Mouse (Mus musculus) C2C12 (cell line): ENCODE data around the gene Rft1. TPM values are rescaled to one million over a fixed set of nuclear protein-coding genes. Genes with fewer than 3 reads are reported as not detected.

Source experiments
- H3K27me3 ChIP-seq: one replicate; pipeline ENCODE4 v1.6.1; 2011; ENCODE audit not compliant: control insufficient read depth, insufficient read depth, insufficient read length
- H3K36me3 ChIP-seq: one replicate; pipeline ENCODE4 v1.6.1; 2011; ENCODE audit not compliant: control insufficient read depth, insufficient read depth
- H3K4me3 ChIP-seq: one replicate; pipeline ENCODE4 v1.5.1; 2011; ENCODE audit warnings: mild to moderate bottlenecking, control low read depth; ENCODE audit not compliant: poor library complexity, insufficient read depth, severe bottlenecking
- H3K79me2 ChIP-seq: one replicate; pipeline ENCODE4 v1.6.1; 2011; ENCODE audit not compliant: control insufficient read depth, insufficient read depth
- H3K79me3 ChIP-seq: one replicate; pipeline ENCODE4 v1.6.1; 2011; ENCODE audit warnings: low read depth, control low read depth
- H3ac ChIP-seq: one replicate; pipeline ENCODE3; 2011; ENCODE audit warnings: low read depth; ENCODE audit not compliant: control insufficient read depth, insufficient read length
- CEBPB ChIP-seq: IDR thresholded peaks from one replicate; pipeline ENCODE4 v1.6.1; 2011; ENCODE audit warnings: low read depth, mild to moderate bottlenecking, control low read depth, moderate library complexity
- CTCF ChIP-seq: IDR thresholded peaks from one replicate; pipeline ENCODE4 v1.5.1; 2011; ENCODE audit not compliant: control insufficient read depth, insufficient read depth, insufficient read length
- FOSL1 ChIP-seq: IDR thresholded peaks from one replicate; pipeline ENCODE4 v1.8.0; 2011; ENCODE audit warnings: mild to moderate bottlenecking, low read length; ENCODE audit not compliant: poor library complexity, insufficient read depth, severe bottlenecking
- MAX ChIP-seq: IDR thresholded peaks from one replicate; pipeline ENCODE4 v1.6.1; 2011; ENCODE audit warnings: mild to moderate bottlenecking, control low read depth
- MYOD1 ChIP-seq: IDR thresholded peaks from one replicate; pipeline ENCODE4 v1.6.1; 2011; ENCODE audit warnings: low read depth; ENCODE audit not compliant: control insufficient read depth, insufficient read length
- MYOG ChIP-seq: IDR thresholded peaks from one replicate; pipeline ENCODE4 v1.6.1; 2011; ENCODE audit not compliant: control insufficient read depth, insufficient read length; ENCODE audit errors: extremely low read depth
- USF1 ChIP-seq: IDR thresholded peaks from one replicate; pipeline ENCODE4 v1.6.1; 2011; ENCODE audit warnings: low read depth, mild to moderate bottlenecking, control low read depth, moderate library complexity
- polyA plus RNA-seq: library from polyadenylated mRNA; unstranded; fragments of >200 nt; fragmentation: generic; extraction: Trizol; gene quantifications from one replicate; pipeline ENCODE4 v1.2.1, GENCODE M21; 2012; ENCODE audit warnings: missing spikeins

Rft1 gene
- polyA plus RNA-seq, 1 experiment, result 13.4 TPM

DNA sequence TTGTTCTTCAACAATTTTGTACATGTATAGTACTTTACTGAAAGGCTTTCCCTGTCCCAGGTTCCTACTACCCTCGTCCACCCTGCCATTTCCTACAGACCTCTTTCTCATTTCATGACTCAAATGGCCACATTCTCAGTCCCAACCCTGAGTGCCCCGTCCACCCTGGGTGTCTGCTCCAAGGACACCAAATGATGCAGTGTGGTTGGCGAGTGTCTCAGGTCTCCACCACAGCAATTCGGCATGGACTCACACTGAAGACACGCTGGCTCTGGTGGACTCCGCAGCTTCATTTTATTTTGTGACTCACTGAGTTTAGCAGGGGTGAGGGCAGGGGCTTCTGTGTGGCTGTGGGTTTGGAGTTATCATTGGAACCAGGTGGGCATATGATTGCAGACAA is 16.0 kb downstream of the Rft1 start:
- no peak overlapping the region for H3ac ChIP-seq
- peaks cover 31% of the 10 kb centered on the region for H3K36me3 ChIP-seq
- no peak overlapping the region for H3K4me3 ChIP-seq
- no peaks in the 10 kb centered on the region for H3K27me3 ChIP-seq
- no peaks in the 10 kb centered on the region for H3K79me2 ChIP-seq
- H3K79me3 ChIP-seq, result no peaks in the 10 kb centered on the region
- TF ChIP-seq CEBPB, result no peak
- TF ChIP-seq MYOG, result no peak
- TF ChIP-seq USF1, result no peak
- TF ChIP-seq MYOD1, result no peak

DNA sequence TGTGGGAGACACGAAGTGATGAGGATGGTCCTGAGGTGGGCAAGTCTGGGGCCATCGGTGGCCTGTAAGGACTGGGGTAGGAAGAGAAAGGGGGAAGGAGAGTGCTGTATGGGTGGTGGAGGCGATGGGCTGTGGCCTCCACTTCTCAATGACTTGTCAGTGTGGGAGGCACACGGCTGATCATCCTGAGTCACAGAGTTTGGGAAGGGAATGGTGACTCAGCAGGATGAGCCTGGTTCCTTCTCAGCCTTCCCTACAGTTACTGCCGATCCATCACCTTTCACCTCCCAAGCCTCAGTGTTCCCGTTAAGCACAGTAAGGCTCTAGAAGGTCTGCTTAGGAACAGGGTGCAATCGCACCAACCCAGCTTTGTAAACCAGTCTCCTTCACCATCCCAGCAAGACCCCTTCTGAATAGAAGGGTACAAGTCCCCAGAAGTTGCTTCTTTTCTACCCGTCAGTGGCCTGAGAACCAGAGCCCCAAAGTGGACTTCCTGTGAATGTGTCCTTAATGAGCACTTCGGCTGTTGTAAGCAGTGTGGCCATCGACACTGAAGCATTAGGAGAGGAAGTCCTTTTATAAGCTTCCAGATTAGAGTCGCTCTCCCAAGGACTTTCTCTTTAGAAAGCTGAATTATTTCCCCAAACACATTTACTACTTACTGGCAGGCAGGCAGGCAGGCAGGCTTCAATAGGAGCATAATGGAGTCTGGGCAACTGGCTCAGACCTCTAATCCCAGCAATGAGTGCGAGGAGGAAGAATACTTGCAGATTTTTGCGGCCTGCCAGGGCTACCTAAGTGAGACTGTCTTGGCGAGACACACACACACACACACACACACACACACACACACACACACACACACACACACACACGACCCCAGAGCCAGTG is 17.2 kb downstream of the Rft1 start:
- Histone ChIP-seq H3K79me2 (no peaks in the 10 kb centered on the region), H3K79me3 (no peaks in the 10 kb centered on the region), H3K27me3 (no peaks in the 10 kb centered on the region), H3K4me3 (no peak overlapping the region), H3ac (peak overlapping the region; percentile 20), H3K36me3 (peaks cover 29% of the 10 kb centered on the region)
- no peak for TF ChIP-seq MAX
- no peak for TF ChIP-seq USF1
- no peak for TF ChIP-seq MYOD1
- TF ChIP-seq MYOG, result no peak
- no peak for TF ChIP-seq FOSL1
- TF ChIP-seq CEBPB, result no peak
- TF ChIP-seq CTCF, result no peak

DNA sequence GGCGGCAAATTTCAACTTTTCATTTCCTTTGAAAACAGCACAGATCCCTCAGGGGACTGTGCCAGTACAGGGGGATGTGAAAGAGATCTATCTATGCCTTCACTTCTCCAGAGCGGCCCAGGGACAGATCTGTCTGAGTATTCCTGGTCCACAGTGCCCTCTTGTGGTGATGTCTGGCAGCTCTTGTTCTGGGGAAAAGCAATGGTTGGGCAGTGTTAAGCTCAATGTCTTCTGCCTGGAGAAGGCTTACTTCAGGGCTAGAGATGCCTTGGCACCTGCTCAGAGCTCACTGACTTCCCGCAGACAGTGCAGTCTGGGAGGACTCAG is 17.8 kb downstream of the Rft1 start:
- Histone ChIP-seq H3K79me2 (no peaks in the 10 kb centered on the region), H3K36me3 (peaks cover 27% of the 10 kb centered on the region), H3K27me3 (no peaks in the 10 kb centered on the region), H3K4me3 (no peak overlapping the region), H3K79me3 (no peaks in the 10 kb centered on the region), H3ac (no peak overlapping the region)
- TF ChIP-seq FOSL1 (no peak), CTCF (peak; percentile 82), MAX (no peak), USF1 (no peak), MYOD1 (no peak), CEBPB (no peak), MYOG (no peak)

DNA sequence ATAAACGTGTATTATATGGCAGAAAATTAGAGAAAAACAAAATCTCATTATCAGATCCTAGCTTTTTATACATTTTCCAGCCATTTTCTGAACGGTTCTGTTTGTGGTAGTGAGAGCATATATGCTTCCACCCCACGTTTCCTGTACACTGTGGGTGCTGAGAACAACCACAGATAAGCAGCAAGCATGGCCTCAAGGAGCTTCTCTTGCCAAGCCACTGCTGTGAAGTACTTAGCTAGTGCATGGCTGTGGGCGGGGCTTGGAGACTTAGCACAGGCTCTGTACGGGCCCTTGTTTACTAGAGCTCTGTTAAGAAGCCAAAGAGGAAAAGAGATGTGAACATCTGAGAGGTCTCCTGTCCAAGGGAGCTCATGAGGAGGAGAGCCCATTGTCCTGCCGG is 20.8 kb downstream of the Rft1 start:
- Histone ChIP-seq H3ac (no peak overlapping the region), H3K4me3 (no peak overlapping the region), H3K27me3 (no peaks in the 10 kb centered on the region), H3K79me2 (no peaks in the 10 kb centered on the region), H3K79me3 (no peaks in the 10 kb centered on the region), H3K36me3 (peaks cover 26% of the 10 kb centered on the region)
- TF ChIP-seq CTCF, result no peak
- no peak for TF ChIP-seq MYOG
- no peak for TF ChIP-seq MYOD1
- TF ChIP-seq CEBPB, result no peak
- TF ChIP-seq FOSL1, result no peak
- no peak for TF ChIP-seq MAX
- no peak for TF ChIP-seq USF1

DNA sequence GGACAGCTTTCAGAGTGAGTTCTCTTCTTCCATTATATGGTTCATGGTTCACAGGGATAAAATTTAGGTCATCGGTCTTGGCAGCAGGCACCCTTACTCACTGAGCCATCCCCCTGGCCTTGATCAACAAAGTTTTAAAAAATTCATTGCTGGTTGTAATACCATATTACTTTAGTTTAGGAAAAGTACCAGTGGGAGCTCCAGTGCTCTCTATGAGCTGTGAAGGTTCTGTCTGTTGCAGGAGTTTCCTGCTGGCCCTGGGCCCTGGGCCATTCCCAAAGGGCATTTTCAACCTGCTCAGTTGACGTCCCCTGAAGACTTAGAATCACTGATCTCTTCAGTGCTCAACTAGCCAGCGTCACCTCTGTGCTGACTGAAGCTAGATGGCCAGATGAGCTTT is 28.0 kb downstream of the Rft1 start:
- H3K36me3 ChIP-seq, result peaks cover 37% of the 10 kb centered on the region
- H3K4me3 ChIP-seq, result no peak overlapping the region
- TF ChIP-seq USF1 (no peak), FOSL1 (no peak), CEBPB (no peak), MYOG (no peak), MAX (no peak), MYOD1 (no peak), CTCF (no peak)
- H3K79me3 ChIP-seq, result no peaks in the 10 kb centered on the region
- H3K27me3 ChIP-seq, result no peaks in the 10 kb centered on the region
- H3K79me2 ChIP-seq, result no peaks in the 10 kb centered on the region
- no peak overlapping the region for H3ac ChIP-seq
